Mouse (Mus musculus) naive thymus-derived CD4-positive, alpha-beta T cell, adult 2 months (primary cell): Measurements from ENCODE around the gene Nrxn1.

Source experiments
- DNase-seq: peaks from one replicate; pipeline ENCODE4 v3.0.0-alpha.2; 2011; ENCODE audit warnings: low read depth

Gene Nrxn1

GRCm38 (mm10) chr17:90962904-90963531 is 129.9 kb downstream of the Nrxn1 start:
- no peak for DNase-seq

GRCm38 (mm10) chr17:90955221-90955620 is 137.7 kb downstream of the Nrxn1 start:
- no peak for DNase-seq

GRCm38 (mm10) chr17:90934929-90935328 is 157.9 kb downstream of the Nrxn1 start:
- no peak for DNase-seq

- no peak for DNase-seq
These were observed 179.6 kb downstream of the Nrxn1 start for GRCm38 (mm10) chr17:90913320-90913719.

GRCm38 (mm10) chr17:90912746-90913145 is 180.1 kb downstream of the Nrxn1 start:
- DNase-seq = no peak

- DNase-seq = no peak
These were observed 180.5 kb downstream of the Nrxn1 start for GRCm38 (mm10) chr17:90912341-90912740.

GRCm38 (mm10) chr17:90906118-90907093 is 186.5 kb downstream of the Nrxn1 start:
- no peak for DNase-seq

- no peak for DNase-seq
These were observed 187.7 kb downstream of the Nrxn1 start for GRCm38 (mm10) chr17:90905143-90905542.

- DNase-seq = no peak
These were observed 200.3 kb downstream of the Nrxn1 start for GRCm38 (mm10) chr17:90892327-90893259.

GRCm38 (mm10) chr17:90891711-90892110 is 201.2 kb downstream of the Nrxn1 start:
- no peak for DNase-seq

- no peak for DNase-seq
These were observed 235.6 kb downstream of the Nrxn1 start for GRCm38 (mm10) chr17:90857225-90857624.

- DNase-seq = no peak
These were observed 249.0 kb downstream of the Nrxn1 start for GRCm38 (mm10) chr17:90843876-90844275.

GRCm38 (mm10) chr17:90843072-90843611 is 249.7 kb downstream of the Nrxn1 start:
- DNase-seq = no peak

GRCm38 (mm10) chr17:90837022-90837414 is 255.9 kb downstream of the Nrxn1 start:
- DNase-seq = no peak

- DNase-seq = no peak
These were observed 256.5 kb downstream of the Nrxn1 start for GRCm38 (mm10) chr17:90836154-90837021.

- no peak for DNase-seq
These were observed 274.5 kb downstream of the Nrxn1 start for GRCm38 (mm10) chr17:90818340-90818739.

- DNase-seq = no peak
These were observed 275.0 kb downstream of the Nrxn1 start for GRCm38 (mm10) chr17:90817898-90818297.

GRCm38 (mm10) chr17:90815306-90815705 is 277.6 kb downstream of the Nrxn1 start:
- no peak for DNase-seq

GRCm38 (mm10) chr17:90813760-90814159 is 279.1 kb downstream of the Nrxn1 start:
- no peak for DNase-seq

- no peak for DNase-seq
These were observed 280.4 kb downstream of the Nrxn1 start for GRCm38 (mm10) chr17:90812485-90812884.
